Mouse (Mus musculus): Measurements from ENCODE around the gene Gpr174.
"Not testable (repeated sequence)": the region's sequence is repeated elsewhere in the genome, so short reads cannot be mapped to it uniquely, and the experiment has no call there.

- TF ChIP-seq CTCF, EP300 (IDR thresholded peaks at IDR 0.05): not testable (repeated sequence)
These were observed 42.2 kb downstream of the Gpr174 start for GRCm38 (mm10) chrX:107297861-107298260.
